Mouse (Mus musculus): ENCODE results near the gene 2410004B18Rik. TPM values are rescaled to one million over a fixed set of nuclear protein-coding genes. Genes with fewer than 3 reads are reported as not detected.
"Not testable (repeated sequence)": the region's sequence is repeated elsewhere in the genome, so short reads cannot be mapped to it uniquely, and the experiment has no call there.

The 2410004B18Rik gene
- total RNA-seq, 4 experiments from 2014 or later: 13.2 to 21.6 (median 18.0) TPM

DNA sequence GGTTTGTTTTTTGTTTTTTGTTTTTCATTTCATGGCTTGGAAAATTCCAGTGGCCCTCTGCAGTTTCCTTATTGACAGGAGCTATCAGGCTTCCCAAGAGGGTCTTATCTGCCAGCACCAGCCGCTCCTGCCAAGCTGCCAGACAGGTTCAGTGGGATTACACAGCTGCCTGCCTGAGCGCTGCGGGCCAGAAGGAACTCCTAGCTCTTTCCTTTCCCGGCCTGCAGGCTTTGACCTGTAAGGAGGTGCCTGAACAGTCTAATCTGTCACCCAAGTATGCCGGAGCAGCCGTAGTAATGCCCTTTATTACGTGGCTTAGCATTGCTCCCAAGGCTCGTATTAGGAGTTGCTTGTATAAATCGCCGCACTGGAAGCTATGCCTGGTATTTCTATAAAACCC is 26.7 kb downstream of the 2410004B18Rik start:
- no peak for DNase-seq (ENCODE audit: low spot score)

DNA sequence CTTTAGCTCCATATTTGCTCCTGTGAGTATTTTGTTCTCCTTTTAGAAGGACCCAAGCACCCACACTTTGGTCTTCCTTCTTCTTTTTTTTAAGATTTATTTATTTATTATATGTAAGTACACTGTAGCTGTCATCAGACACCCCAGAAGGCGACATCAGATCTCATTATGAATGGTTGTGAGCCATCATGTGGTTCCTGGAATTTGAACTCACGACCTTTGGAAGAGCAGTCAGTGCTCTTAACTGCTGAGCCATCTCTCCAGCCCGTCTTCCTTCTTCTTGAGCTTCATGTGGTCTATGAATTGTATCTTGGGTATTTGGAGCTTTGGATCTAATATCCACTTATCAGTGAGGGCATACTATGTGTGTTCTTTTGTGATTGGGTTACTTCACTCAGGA is 27.8 kb downstream of the 2410004B18Rik start:
- not testable (repeated sequence) for DNase-seq (ENCODE audit: low spot score)

DNA sequence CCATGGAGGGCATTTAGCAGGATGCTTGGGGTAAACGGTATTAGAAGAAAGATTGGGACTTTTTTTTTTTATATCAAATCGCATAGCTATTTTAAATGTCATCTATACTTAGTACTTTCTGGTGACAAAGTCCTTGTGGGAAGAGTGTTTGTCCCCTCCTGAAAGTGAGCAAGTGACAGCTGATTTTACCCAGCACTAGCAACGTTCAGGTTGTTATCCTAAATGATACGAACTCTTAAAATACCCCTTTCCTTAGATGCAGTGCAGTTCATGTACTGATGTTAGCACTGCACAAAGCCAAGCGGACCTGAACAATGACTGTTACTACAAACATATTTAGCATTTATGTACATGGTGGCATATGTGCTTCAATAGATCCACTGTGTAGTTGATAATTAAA is 29.0 kb downstream of the 2410004B18Rik start:
- DNase-seq (ENCODE audit: low spot score): no peak

DNA sequence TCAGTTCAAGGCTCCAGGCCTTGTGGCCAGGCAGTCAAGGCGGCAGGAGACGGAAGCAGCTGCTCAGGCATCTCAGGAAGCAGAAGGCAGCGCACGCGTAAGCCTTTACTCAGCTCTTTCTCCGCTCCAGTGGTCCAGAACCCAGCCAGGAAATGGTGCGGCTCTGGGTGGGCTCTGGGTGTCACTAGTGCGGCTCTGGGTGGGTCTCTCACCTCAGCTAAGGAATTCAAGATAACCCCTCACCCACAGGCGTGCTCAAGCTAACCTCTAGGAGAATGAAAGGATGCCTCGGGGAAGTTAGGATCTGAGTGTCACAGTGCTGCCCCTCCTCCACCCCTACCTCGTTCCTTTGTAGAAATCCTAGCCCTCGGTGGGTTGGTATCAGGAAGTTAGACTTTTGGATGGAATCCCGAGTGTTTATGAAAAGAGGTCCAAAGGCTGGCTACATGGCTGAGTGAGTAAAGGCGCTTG is 31.3 kb downstream of the 2410004B18Rik start:
- DNase-seq (ENCODE audit: low spot score): no peak

DNA sequence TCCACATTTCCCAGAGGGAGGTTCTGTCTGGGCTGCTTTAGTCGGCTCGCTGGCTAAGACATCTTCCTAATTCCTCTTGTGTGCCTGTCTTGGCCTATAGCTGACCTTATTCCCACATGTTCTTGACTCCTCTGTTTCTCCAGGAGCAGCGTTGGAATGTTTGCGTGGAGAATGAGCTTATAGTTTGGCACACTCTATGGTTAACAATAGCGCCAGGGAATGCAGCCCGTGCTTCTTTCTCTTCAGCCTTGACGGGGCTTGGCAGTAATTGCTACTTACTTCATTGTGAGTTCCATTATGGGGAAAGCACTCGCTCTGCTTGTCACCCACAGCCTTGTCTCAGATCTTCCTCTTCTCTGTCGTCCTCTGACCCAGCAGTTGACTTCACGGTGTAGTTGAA is 33.7 kb downstream of the 2410004B18Rik start:
- DNase-seq (ENCODE audit: low spot score): no peak

DNA sequence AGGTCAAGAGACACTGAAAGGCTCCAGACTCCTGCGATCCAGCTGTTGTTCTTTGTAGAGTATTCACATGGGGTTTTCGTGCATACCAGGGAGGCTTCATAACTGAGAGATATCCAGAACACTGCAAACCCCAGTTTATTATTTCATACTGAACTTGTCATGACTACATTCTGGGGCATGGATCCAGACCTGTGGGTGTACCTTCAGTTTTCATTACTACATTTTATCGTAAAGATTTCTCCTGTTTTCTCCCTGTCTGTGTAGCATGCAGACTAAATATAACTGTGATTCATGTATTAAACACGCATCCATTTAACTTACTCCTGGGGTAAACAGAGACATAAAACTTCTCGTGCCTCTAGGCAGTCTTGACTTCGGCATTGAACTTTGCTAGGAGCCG is 37.2 kb downstream of the 2410004B18Rik start:
- no peak for DNase-seq (ENCODE audit: low spot score)

DNA sequence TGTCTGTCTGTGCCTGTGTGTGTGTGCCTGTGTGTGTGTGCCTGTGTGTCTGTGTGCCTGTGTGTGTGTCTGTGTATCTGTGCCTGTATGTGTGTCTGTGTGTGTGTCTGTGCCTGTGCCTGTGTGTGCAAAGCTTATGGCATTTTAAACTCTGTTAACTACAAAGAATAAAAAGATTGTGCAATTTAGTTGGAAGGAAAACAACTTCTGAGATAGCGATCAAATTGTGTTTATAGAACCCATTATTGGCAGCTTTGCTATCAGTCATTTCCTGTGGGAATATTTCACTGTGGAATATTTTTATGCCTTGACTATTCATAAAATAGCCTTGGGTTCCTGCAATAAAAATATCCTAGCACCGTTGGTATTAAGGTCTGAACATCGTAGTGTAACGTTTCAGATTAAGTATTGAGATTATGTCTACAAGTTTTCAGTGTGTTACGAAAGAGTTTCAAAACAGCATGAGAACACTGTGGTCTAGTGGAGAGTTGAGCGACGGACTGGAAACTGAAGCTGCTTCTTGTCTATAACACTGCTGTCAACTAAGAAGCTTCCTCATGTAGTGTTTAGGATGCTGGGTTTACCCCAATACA is 47.6 kb downstream of the 2410004B18Rik start:
- DNase-seq (ENCODE audit: low spot score): no peak

DNA sequence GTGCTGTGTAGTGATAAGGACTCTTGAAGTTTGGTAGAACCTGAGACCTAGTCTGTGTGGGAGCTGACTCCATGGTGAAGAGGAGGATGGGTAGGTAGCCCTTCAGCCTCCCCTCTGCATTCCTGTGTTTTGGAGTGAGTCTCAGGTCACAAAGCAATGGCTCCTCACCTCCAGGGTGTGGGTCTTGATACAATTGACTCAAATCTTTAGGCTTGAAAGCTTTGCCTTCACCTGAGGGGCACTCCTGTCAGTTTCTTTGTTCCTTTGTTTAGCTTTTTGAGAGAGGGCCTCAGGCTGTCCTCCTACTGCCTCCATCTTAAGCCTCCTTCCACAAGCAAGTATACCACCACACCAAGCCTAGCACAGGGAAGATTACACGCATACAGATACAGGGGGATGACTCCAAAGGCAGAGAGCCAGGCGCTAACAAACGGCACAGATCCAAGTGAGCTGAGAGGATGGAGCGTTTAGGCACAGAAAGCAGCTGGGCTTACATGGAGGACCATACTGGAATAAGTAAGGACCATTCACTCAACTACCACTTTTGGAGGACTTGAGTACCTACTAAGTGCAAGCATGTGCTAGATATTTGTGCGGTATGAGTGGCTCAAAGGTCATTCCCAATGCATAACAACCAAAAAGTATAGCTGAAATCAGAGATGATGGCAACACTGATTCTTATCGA is 48.6 kb downstream of the 2410004B18Rik start:
- DNase-seq (ENCODE audit: low spot score): no peak

DNA sequence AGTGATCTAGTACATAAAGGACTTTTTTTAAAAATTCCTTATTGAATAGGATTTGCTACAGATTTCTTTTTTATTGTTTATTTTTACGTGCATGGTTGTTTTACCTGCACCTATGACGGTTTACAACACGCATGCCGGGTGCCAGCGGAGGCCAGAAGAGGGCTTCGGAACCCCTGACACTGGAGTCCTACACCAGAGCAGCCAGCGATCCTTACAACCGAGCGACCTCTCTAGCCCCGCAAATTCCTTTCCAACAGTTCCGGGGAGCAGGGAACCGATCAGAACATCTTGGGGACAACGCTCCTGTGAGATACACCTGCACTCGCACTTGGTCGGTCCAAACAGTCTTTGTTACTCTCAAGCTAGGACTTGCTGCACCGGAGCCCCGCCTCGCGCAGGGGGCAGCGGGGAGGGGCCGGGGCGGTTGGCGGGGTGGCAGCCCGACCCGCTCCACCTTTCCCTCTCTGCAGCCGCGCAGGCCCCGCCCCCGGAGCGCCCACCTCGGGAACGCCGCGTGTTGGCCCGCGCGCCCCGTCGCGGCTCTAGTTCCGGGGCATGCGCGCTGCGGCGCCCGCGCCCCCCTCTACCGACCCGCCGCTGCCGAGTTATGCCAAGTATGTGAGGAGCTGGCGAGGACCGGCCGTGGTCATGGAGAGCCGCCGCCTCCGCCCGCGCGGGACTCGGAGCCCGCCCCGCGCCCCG is 49.6 kb downstream of the 2410004B18Rik start, which contains the start of gene Syde2:
Syde2 (plus strand) TSS at position 603 of the 702 bp plus-strand sequence.
- peak; percentile 62 for DNase-seq (ENCODE audit: low spot score)

DNA sequence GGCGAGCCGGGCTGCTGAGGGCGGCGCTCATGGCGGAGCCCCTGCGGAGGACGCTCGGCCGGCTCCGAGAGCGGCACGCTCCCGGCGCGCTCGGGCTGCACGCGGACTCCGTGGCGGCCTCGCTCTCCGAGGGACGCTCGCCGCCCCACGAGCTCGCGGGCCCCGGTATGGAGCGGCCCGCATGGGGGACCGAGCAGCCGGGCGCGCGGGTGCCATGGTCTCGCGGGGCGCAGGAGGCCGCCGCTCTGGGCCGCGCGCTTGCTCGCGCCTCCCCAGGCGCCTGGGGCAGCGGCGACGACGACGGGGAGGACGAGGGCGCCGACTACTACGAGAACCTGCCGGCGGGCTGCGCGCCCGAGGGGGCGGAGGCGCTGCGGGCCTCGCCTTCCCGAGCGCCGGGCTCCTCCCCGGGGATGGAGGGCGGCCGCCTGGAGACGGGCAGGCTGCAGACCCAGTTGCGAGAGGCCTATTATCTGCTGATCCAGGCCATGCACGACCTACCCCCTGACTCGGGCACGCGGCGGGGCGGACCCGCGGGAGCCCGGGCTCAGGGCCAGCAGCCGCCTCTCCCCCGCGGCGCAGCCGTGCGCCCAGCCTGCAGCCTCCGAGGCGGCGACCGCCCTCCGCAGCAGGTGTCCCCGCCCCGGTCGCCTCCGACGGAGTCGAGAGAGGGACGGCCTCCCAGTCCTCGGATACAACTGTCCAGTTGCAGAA is 50.3 kb downstream of the 2410004B18Rik start:
- DNase-seq (ENCODE audit: low spot score): peak; percentile 77

DNA sequence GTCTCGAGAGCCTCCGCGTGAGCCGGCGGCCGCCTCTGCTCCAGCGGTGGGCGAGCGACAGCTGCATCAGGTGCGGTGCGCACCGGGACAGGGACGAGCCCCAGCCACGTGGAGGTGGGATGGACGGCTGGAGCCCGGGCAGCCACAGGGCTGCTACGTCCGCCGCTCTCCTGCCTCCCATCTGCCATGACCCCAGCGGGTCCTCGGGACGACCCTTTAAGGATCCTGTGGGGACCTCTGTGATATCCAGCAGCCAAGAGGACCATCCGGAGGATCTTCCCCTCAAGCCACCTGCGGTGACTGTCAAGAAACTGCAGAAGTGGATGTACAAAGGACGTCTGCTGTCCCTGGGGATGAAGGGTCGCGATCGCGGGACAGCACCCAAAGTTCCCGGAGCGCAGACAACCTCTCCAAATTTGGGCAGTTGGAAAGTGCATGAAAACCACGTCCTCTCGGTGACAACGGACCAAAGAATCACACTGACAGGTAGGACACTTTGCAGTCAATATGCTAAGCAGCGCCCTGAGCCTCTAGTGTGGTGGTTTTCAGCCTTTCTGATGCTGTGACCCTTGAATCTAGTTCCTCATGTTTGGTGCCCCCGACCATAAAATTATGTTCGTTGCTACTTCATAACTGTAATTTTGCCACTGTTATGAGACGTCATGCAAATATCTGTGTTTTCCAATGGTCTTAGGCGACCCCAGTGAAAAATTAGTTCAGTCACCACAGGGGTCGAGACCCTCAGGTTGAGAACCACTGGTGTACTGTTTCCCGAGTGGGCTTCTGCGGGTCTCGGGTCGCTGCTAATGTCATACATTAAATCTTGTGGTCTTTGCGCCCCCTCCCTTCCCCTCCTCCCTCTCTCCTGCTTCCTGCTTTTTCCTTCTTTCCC is 51.1 kb downstream of the 2410004B18Rik start:
- DNase-seq (ENCODE audit: low spot score): no peak

DNA sequence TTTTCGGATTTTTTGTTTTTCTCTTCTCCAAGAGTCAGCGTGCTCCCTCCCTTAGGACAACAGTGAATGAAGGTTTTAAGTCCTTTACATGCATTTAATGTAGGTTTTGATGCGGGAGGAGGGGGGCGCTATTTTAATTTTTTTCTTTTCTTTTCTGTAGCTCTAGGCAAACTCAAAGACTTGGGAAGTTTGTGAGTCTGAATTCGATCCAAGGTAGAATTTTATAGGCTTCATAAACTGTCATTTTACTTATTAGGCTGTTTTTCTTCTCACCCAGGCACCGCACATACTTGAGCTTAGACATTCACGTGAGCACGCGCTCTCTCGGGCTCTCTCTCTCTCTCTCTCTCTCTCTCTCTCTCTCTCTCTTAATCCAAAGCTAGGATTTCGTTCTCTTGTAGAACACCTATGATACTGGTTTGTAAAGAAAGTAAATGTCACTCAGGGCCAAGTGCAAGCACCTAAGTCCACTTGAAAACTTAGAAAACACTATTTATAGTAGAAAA is 51.8 kb downstream of the 2410004B18Rik start:
- DNase-seq (ENCODE audit: low spot score): no peak

DNA sequence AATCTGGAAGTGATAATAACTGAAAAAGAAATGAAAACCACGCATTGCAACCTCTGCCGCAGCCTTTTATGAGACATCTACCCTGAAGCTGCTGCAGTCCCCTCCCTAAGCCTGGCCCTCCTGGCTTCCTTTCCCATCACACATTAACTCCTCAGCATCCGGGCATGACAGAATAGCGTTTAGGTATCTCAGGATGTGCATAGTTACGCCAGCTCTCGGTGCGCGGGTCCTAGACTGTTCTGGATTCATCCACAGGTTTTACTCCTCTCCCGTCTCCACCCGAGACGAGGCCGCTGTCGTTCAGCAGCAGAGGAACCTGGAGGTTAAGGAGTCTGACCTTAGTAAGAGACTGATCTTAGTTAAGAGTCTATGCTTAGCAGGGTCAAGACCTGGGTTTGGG is 53.3 kb downstream of the 2410004B18Rik start:
- DNase-seq (ENCODE audit: low spot score): no peak

DNA sequence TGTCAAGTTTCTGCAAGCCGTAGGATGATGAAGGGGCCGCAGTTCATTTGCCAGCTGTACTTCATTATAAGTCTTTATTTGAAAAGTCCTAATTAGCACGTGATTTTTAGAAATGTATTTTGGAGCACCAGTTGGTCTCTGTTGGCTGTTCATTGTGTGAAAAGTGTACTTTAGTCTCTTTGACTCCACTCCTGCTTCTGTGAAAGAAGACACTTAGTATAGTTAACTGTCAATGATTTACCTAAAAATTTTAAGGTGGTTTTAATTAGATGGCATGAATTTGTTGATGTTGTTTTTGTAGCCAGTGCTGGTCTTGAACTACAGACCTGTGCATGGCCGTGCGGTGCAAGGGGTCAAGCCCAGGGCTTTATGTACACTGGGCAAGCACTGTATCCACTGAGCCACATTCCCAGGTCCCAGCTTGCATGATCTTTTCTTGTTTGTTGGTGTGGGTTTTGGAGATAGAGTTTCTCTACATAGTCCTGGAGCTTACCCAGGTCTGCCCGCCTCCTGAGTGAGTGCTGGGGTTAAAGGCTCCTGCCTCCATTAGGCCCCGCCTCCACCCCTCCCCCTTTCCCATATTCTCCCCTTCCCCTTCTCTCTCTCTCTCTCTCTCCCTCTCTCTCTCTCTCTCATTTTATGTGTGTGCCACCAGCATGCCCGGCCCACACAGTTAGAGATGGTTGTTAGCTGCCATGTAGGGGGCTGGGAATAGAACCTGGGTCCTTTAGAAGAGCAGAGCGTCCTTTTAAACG is 54.3 kb downstream of the 2410004B18Rik start:
- DNase-seq (ENCODE audit: low spot score): no peak

DNA sequence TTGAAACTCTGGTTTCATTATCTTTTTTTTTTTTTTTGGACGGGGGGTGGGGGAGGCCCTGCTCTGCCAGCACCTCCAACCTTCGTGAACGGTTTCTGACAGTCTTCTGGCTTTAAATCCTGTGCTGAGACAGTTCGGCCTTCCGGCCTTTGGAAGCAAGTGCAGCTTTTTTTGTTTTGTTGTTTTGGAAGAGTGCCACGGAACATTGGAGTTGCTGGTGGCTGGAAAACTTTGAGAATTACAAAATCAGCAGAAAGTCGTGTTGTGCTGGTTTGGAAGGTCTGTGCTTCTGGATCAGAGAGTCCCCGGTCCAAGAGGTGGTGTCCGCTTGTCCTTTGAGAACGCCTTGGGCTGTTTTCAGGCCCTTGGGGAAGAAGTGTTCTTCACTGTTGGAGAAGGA is 55.0 kb downstream of the 2410004B18Rik start:
- DNase-seq (ENCODE audit: low spot score): peak; percentile 83

DNA sequence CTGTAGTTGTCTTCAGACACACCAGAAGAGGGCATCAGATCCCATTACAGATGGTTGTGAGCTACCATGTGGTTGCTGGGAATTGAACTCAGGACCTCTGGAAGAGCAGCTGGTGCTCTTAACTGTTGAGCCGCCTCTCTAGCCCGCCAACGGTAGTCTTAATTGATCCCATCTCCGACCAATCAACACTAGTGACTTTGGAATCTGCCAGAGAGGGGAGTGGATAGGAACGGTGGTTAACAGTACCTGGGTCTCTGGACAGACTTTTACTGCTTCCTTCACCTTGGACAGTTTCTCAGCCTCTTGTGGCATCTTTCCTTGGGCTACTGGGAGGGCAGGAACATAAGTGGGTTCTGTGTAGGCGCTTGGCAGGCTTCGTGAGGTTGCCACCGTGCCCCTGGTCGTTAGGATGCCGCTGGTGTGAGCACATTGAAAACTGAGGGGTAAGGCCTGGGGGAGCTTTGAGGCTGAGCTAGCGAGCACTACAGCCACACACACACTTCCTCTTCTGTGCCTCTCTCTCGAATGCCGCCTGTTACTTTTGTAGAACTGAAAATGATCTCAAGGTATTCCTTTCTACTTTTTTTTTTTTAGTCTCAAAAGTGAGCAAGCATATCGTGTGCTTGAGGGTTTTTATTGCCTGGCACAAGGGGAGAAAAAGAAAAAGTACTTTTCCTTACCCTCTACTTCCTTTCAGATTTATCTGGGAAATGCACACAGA is 55.8 kb downstream of the 2410004B18Rik start:
- DNase-seq (ENCODE audit: low spot score): no peak
